Mouse (Mus musculus) intestine, postnatal 0 days (tissue): ENCODE data around the gene Amigo3. TPM values are rescaled to one million over a fixed set of nuclear protein-coding genes. Genes with fewer than 3 reads are reported as not detected.

Experiments
- ATAC-seq: fragments of 200-750 bp; cut with Nextera tagmentation; 2 replicates; pipeline ENCODE4 v1.8.0; 2017; ENCODE audit warnings: mild to moderate bottlenecking, moderate TSS enrichment, moderate library complexity
- H3K27ac ChIP-seq: fragments of 300-500 bp; sonication (generic); 2 replicates; pipeline ENCODE4 v1.5.1; 2014; ENCODE audit warnings: mild to moderate bottlenecking, low read depth, low read length, moderate library complexity
- H3K27me3 ChIP-seq: fragments of 300-500 bp; sonication (generic); replicated peaks from 2 replicates; pipeline ENCODE4 v1.6.1; 2014; ENCODE audit warnings: low read length, mixed read lengths; ENCODE audit not compliant: control insufficient read depth, insufficient read depth
- H3K36me3 ChIP-seq: fragments of 300-500 bp; sonication (generic); 2 replicates; pipeline ENCODE4 v1.6.1; 2014; ENCODE audit warnings: mild to moderate bottlenecking, moderate library complexity; ENCODE audit not compliant: control insufficient read depth, insufficient read depth
- H3K4me1 ChIP-seq: fragments of 300-500 bp; sonication (generic); replicated peaks from 2 replicates; pipeline ENCODE4 v1.6.1; 2014; ENCODE audit warnings: antibody characterized with exemption, low read length, mixed read lengths; ENCODE audit not compliant: control insufficient read depth, insufficient read depth
- H3K4me2 ChIP-seq: fragments of 300-500 bp; sonication (generic); replicated peaks from 2 replicates; pipeline ENCODE4 v1.6.1; 2014; ENCODE audit warnings: low read depth, mild to moderate bottlenecking, moderate library complexity
- H3K4me3 ChIP-seq: fragments of 300-500 bp; sonication (generic); 2 replicates; pipeline ENCODE4 v1.5.1; 2014; ENCODE audit warnings: low read depth, low read length
- H3K9ac ChIP-seq: fragments of 300-500 bp; sonication (generic); 2 replicates; pipeline ENCODE4 v1.6.1; 2014; ENCODE audit warnings: mild to moderate bottlenecking, low read depth, low read length
- H3K9me3 ChIP-seq: fragments of 300-500 bp; sonication (generic); 2 replicates; pipeline ENCODE4 v1.6.1; 2016; ENCODE audit warnings: mixed run types; ENCODE audit not compliant: control insufficient read depth
- CTCF ChIP-seq: sonication (generic); IDR thresholded peaks from 2 replicates; pipeline ENCODE4 v1.5.1; 2016; ENCODE audit warnings: low read depth, mild to moderate bottlenecking, control low read depth, antibody characterized with exemption, moderate library complexity
- WGBS: fragments of 180-500 bp; shearing (Covaris S2); extraction: QIAGEN DNeasy Blood & Tissue Kit; methylation state at CpG from one replicate; pipeline ENCODE4 v1.1.7; 2014; 5-methylcytosine and 5-hydroxymethylcytosine counted together
- polyA plus RNA-seq: library from polyadenylated mRNA; unstranded; fragments of >200 nt; fragmentation: Nextera tagmentation; extraction: Ambion mirVana; gene quantifications from 2 replicates; pipeline ENCODE4 v1.2.1, GENCODE M21; 2015

Gene Amigo3
- polyA plus RNA-seq, 1 experiment from 2014 or later: 4.4 TPM

- Histone ChIP-seq H3K9ac (no peak overlapping the region), H3K27ac (no peak overlapping the region; the same call in 1 of the 2 replicates), H3K27me3 (no peaks in the 10 kb centered on the region), H3K4me2 (no peak overlapping the region), H3K4me1 (no peaks in the 10 kb centered on the region), H3K4me3 (no peak overlapping the region), H3K36me3 (peaks cover 74% of the 10 kb centered on the region), H3K9me3 (no peaks in the 10 kb centered on the region)
- 83% methylated on average over 3 of the region's 3 CpGs for WGBS
- no peak for TF ChIP-seq CTCF
- ATAC-seq: no peak
Measured at GRCm38 (mm10) chr9:108062142-108062541, 9.2 kb downstream of the Amigo3 start.

- H3K4me2 ChIP-seq: no peak overlapping the region
- TF ChIP-seq CTCF: no peak
- H3K36me3 ChIP-seq: peaks cover 62% of the 10 kb centered on the region
- no peaks in the 10 kb centered on the region for H3K27me3 ChIP-seq
- no peaks in the 10 kb centered on the region for H3K4me1 ChIP-seq
- no peaks in the 10 kb centered on the region for H3K9me3 ChIP-seq
- no peak overlapping the region for H3K9ac ChIP-seq
- WGBS: 87% methylated on average over 12 of the region's 12 CpGs
- no peak overlapping the region for H3K27ac ChIP-seq
- ATAC-seq: no peak
- no peak overlapping the region for H3K4me3 ChIP-seq
Measured at GRCm38 (mm10) chr9:108063361-108063760, 10.4 kb downstream of the Amigo3 start.

- WGBS: 35% methylated on average over 5 of the region's 5 CpGs
- TF ChIP-seq CTCF: peak; percentile 87
- no peaks in the 10 kb centered on the region for H3K27me3 ChIP-seq
- no peaks in the 10 kb centered on the region for H3K4me1 ChIP-seq
- no peak overlapping the region for H3K27ac ChIP-seq
- H3K4me2 ChIP-seq: no peak overlapping the region
- ATAC-seq: peak; percentile 50; the same call in 1 of the 2 replicates
- no peak overlapping the region for H3K9ac ChIP-seq
- H3K36me3 ChIP-seq: peaks cover 61% of the 10 kb centered on the region
- no peak overlapping the region for H3K4me3 ChIP-seq
- H3K9me3 ChIP-seq: no peaks in the 10 kb centered on the region
Measured at GRCm38 (mm10) chr9:108065491-108066011, 12.6 kb downstream of the Amigo3 start.

- Histone ChIP-seq H3K27ac (no peak overlapping the region), H3K4me1 (no peaks in the 10 kb centered on the region)
Measured at GRCm38 (mm10) chr9:108067199-108067598, 14.2 kb downstream of the Amigo3 start.

GRCm38 (mm10) chr9:108067900-108068299 lies 14.9 kb downstream of the Amigo3 start:
- no peak overlapping the region for H3K4me3 ChIP-seq
- H3K27ac ChIP-seq: no peak overlapping the region
- H3K9ac ChIP-seq: no peak overlapping the region
- H3K27me3 ChIP-seq: no peaks in the 10 kb centered on the region
- TF ChIP-seq CTCF: peak; percentile 99
- peak; percentile 23 for ATAC-seq
- H3K36me3 ChIP-seq: peaks cover 54% of the 10 kb centered on the region
- WGBS: 16% methylated on average over 8 of the region's 8 CpGs
- H3K4me2 ChIP-seq: no peak overlapping the region
- no peaks in the 10 kb centered on the region for H3K9me3 ChIP-seq
- no peaks in the 10 kb centered on the region for H3K4me1 ChIP-seq

More at GRCm38 (mm10) chr9:108067199-108067598, 14.2 kb downstream of the Amigo3 start:
- no peaks in the 10 kb centered on the region for H3K27me3 ChIP-seq
- no peak overlapping the region for H3K9ac ChIP-seq
- 83% methylated on average over 7 of the region's 7 CpGs for WGBS
- TF ChIP-seq CTCF: peak; percentile 48
- peaks cover 61% of the 10 kb centered on the region for H3K36me3 ChIP-seq
- ATAC-seq: no peak
- no peak overlapping the region for H3K4me2 ChIP-seq
- no peaks in the 10 kb centered on the region for H3K9me3 ChIP-seq
- H3K4me3 ChIP-seq: no peak overlapping the region

GRCm38 (mm10) chr9:108069007-108069406 lies 16.0 kb downstream of the Amigo3 start:
- H3K4me1 ChIP-seq: no peaks in the 10 kb centered on the region
- no peak for TF ChIP-seq CTCF
- H3K9me3 ChIP-seq: no peaks in the 10 kb centered on the region
- no peak overlapping the region for H3K27ac ChIP-seq
- WGBS: 90% methylated on average over 9 of the region's 9 CpGs
- H3K4me3 ChIP-seq: no peak overlapping the region
- no peak overlapping the region for H3K4me2 ChIP-seq
- ATAC-seq: no peak
- H3K36me3 ChIP-seq: peaks cover 47% of the 10 kb centered on the region
- H3K27me3 ChIP-seq: no peaks in the 10 kb centered on the region
- H3K9ac ChIP-seq: no peak overlapping the region
